Mouse (Mus musculus) heart, adult 18-20 months (tissue): Measurements from ENCODE around the gene Alms1. TPM values are rescaled to one million over a fixed set of nuclear protein-coding genes. Genes with fewer than 3 reads are reported as not detected.

ENCODE experiments used
- microRNA-seq, 2 experiments: library from miRNA; unstranded; fragments of <30 nt; microRNA quantifications; one replicate each; pipeline ENCODE4 v1.2.0; 2022
- total RNA-seq, 2 experiments: library from RNA; stranded (reverse); gene quantifications; 2 replicates each; pipeline ENCODE4 v1.2.3; 2021

The Alms1 gene
- total RNA-seq, 2 experiments from 2014 or later = 1.8 to 2.2 TPM

Small RNA genes within 50 kb of the gene (microRNA-seq; reads per million reads assigned to microRNA genes)
- gene Gm27317 = 0 reads per million in 2 experiments

Other genes with a start within 250 kb of the Alms1 start
- gene Rab11fip5, start 212.9 kb upstream of the Alms1 start, total RNA-seq = 10 to 100 TPM; 56.3 to 75.5 TPM
- gene Noto, start 163.6 kb upstream of the Alms1 start, total RNA-seq = not detected
- 10 to 100 TPM; 11.5 to 13.1 TPM for gene Smyd5, start 155.5 kb upstream of the Alms1 start, total RNA-seq
- gene Cct7, start 136.0 kb upstream of the Alms1 start, total RNA-seq = 100 to 1,000 TPM; 153 to 178 TPM
- gene Pradc1, start 135.6 kb upstream of the Alms1 start, total RNA-seq = 10 to 100 TPM in 1 of 2 experiments, 1 to 10 TPM in 1; 9.5 to 14.1 TPM
- gene Fbxo41, start 84.5 kb upstream of the Alms1 start, total RNA-seq = not detected
- not detected for gene Egr4, start 73.9 kb upstream of the Alms1 start, total RNA-seq
- under 1 TPM in 1 of 2 experiments, not detected in 1; 0.31 TPM for gene Nat8f7, start 125.7 kb downstream of the Alms1 start, total RNA-seq
- under 1 TPM in 1 of 2 experiments, not detected in 1; 0.20 TPM for gene Nat8f3, start 178.2 kb downstream of the Alms1 start, total RNA-seq
- not detected for gene Nat8f6, start 233.4 kb downstream of the Alms1 start, total RNA-seq
- gene Nat8f5, start 233.4 kb downstream of the Alms1 start, total RNA-seq = not detected
- not detected for gene Nat8, start 244.6 kb downstream of the Alms1 start, total RNA-seq